Mouse (Mus musculus) MEL (cell line): ENCODE results near the gene Jmjd7. TPM values are rescaled to one million over a fixed set of nuclear protein-coding genes. Genes with fewer than 3 reads are reported as not detected.

Experiments used
- DNase-seq: peaks from one replicate; pipeline ENCODE4 v3.0.0; 2011; ENCODE audit warnings: low read depth, low spot score
- H3K27ac ChIP-seq: 2 replicates; pipeline ENCODE4 v1.5.1; 2012; ENCODE audit warnings: low read depth, mild to moderate bottlenecking, control low read depth, low read length, moderate library complexity; ENCODE audit not compliant: control insufficient read depth
- H3K27me3 ChIP-seq, 2 experiments: fragments of 150-350 bp in 1 of 2; sonication (generic) in 1 of 2; 2 replicates each; pipeline ENCODE4 v1.6.1; 2012; ENCODE audit warnings: low read length in 2 of 2, mild to moderate bottlenecking in 2 of 2, improper control_type of control experiment in 1 of 2, moderate library complexity in 1 of 2; ENCODE audit not compliant: insufficient read depth in 2 of 2, control insufficient read depth in 1 of 2
- H3K36me3 ChIP-seq, 2 experiments: 2 replicates each; pipeline ENCODE4 v1.6.1; 2012 to 2014; ENCODE audit warnings: low read length in 2 of 2, improper control_type of control experiment in 1 of 2, inconsistent platforms in 1 of 2, mild to moderate bottlenecking in 1 of 2; ENCODE audit not compliant: insufficient read depth in 2 of 2, control insufficient read depth in 1 of 2
- H3K4me1 ChIP-seq, 2 experiments: fragments of 150-350 bp in 1 of 2; sonication (generic) in 1 of 2; 2 replicates each; pipeline ENCODE4 v1.6.1; 2012; ENCODE audit warnings: low read length in 2 of 2, improper control_type of control experiment in 1 of 2, mild to moderate bottlenecking in 1 of 2; ENCODE audit not compliant: insufficient read depth in 2 of 2, control insufficient read depth in 1 of 2
- H3K4me3 ChIP-seq, 2 experiments: fragments of 150-350 bp in 1 of 2; sonication (generic) in 1 of 2; 2 replicates each; pipeline ENCODE4 v1.5.1; 2012; ENCODE audit warnings: low read depth in 2 of 2, low read length in 2 of 2, mild to moderate bottlenecking in 2 of 2, moderate library complexity in 2 of 2, control low read depth in 1 of 2, improper control_type of control experiment in 1 of 2; ENCODE audit not compliant: control insufficient read depth in 1 of 2, insufficient read depth in 1 of 2
- H3K79me2 ChIP-seq: 2 replicates; pipeline ENCODE4 v1.6.1; 2012; ENCODE audit warnings: mild to moderate bottlenecking, low read length, moderate library complexity; ENCODE audit not compliant: control insufficient read depth, poor library complexity, insufficient read depth
- H3K9ac ChIP-seq: 2 replicates; pipeline ENCODE4 v1.6.1; 2012; ENCODE audit warnings: low read depth, mild to moderate bottlenecking, control low read depth, low read length, moderate library complexity; ENCODE audit not compliant: control insufficient read depth, poor library complexity, severe bottlenecking
- H3K9me3 ChIP-seq: fragments of 150-350 bp; sonication (generic); replicated peaks from 2 replicates; pipeline ENCODE4 v1.6.1; 2012; ENCODE audit warnings: mild to moderate bottlenecking, low read length, improper control_type of control experiment, moderate library complexity; ENCODE audit not compliant: insufficient read depth
- BHLHE40 ChIP-seq: IDR thresholded peaks from 2 replicates; pipeline ENCODE4 v1.6.1; 2012; ENCODE audit warnings: low read depth, mild to moderate bottlenecking, inconsistent platforms, low read length, improper control_type of control experiment, borderline replicate concordance
- E2F4 ChIP-seq: IDR thresholded peaks from 2 replicates; pipeline ENCODE4 v1.6.1; 2011; ENCODE audit warnings: low read depth, low read length, improper control_type of control experiment, borderline replicate concordance
- ELF1 ChIP-seq: IDR thresholded peaks from 2 replicates; pipeline ENCODE4 v1.6.1; 2014; ENCODE audit warnings: low read depth, mild to moderate bottlenecking, inconsistent platforms, low read length, improper control_type of control experiment, moderate library complexity
- EP300 ChIP-seq, 2 experiments: IDR thresholded peaks; 2 replicates each; pipeline ENCODE4 v1.6.1; 2011; ENCODE audit warnings: improper control_type of control experiment in 2 of 2, low read length in 2 of 2, low read depth in 1 of 2, mild to moderate bottlenecking in 1 of 2
- GABPA ChIP-seq: IDR thresholded peaks from 2 replicates; pipeline ENCODE4 v1.6.1; 2012; ENCODE audit warnings: low read depth, mild to moderate bottlenecking, inconsistent platforms, low read length, improper control_type of control experiment, moderate library complexity
- GATA1 ChIP-seq: IDR thresholded peaks from 2 replicates; pipeline ENCODE4 v1.6.1; 2011; ENCODE audit warnings: low read depth, low read length, improper control_type of control experiment
- HCFC1 ChIP-seq: IDR thresholded peaks from 2 replicates; pipeline ENCODE4 v1.6.1; 2012; ENCODE audit warnings: low read depth, mild to moderate bottlenecking, inconsistent platforms, low read length, improper control_type of control experiment, moderate library complexity
- JUND ChIP-seq: IDR thresholded peaks from 2 replicates; pipeline ENCODE4 v1.6.1; 2011; ENCODE audit warnings: low read depth, mild to moderate bottlenecking, improper control_type of control experiment, low read length
- MAZ ChIP-seq: IDR thresholded peaks from 2 replicates; pipeline ENCODE4 v1.6.1; 2012; ENCODE audit warnings: low read depth, mild to moderate bottlenecking, inconsistent platforms, low read length, improper control_type of control experiment
- MXI1 ChIP-seq: IDR thresholded peaks from 2 replicates; pipeline ENCODE4 v1.6.1; 2011; ENCODE audit warnings: mild to moderate bottlenecking, low read depth, low read length, improper control_type of control experiment
- MYB ChIP-seq: IDR thresholded peaks from 2 replicates; pipeline ENCODE4 v1.6.1; 2011; ENCODE audit warnings: mild to moderate bottlenecking, low read depth, low read length, improper control_type of control experiment
- NELFE ChIP-seq: IDR thresholded peaks from 2 replicates; pipeline ENCODE4 v1.6.1; 2011; ENCODE audit warnings: low read depth, low read length, improper control_type of control experiment
- NRF1 ChIP-seq: IDR thresholded peaks from 2 replicates; pipeline ENCODE4 v1.6.1; 2014; ENCODE audit warnings: low read depth, mild to moderate bottlenecking, inconsistent platforms, low read length, improper control_type of control experiment, moderate library complexity; ENCODE audit not compliant: poor library complexity, insufficient read depth, severe bottlenecking
- SIN3A ChIP-seq: IDR thresholded peaks from 2 replicates; pipeline ENCODE4 v1.6.1; 2012; ENCODE audit warnings: low read length, improper control_type of control experiment, inconsistent platforms
- UBTF ChIP-seq: IDR thresholded peaks from 2 replicates; pipeline ENCODE4 v1.6.1; 2012; ENCODE audit warnings: low read depth, mild to moderate bottlenecking, inconsistent platforms, low read length, improper control_type of control experiment, moderate library complexity, borderline replicate concordance; ENCODE audit not compliant: insufficient read depth
- USF1 ChIP-seq: IDR thresholded peaks from 2 replicates; pipeline ENCODE4 v1.6.1; 2014; ENCODE audit warnings: low read depth, mild to moderate bottlenecking, inconsistent platforms, low read length, improper control_type of control experiment, moderate library complexity
- ZC3H11A ChIP-seq: IDR thresholded peaks from 2 replicates; pipeline ENCODE4 v1.6.1; 2012; ENCODE audit warnings: low read depth, mild to moderate bottlenecking, inconsistent platforms, low read length, improper control_type of control experiment
- polyA plus RNA-seq, 2 experiments: library from polyadenylated mRNA; stranded (reverse) in 1 of 2; unstranded in 1 of 2; fragments of >175 nt in 1 of 2; fragments of >200 nt in 1 of 2; gene quantifications; 2 replicates each; pipeline versions ENCODE4 v1.2.1 to v1.2.4; 2012; ENCODE audit warnings: low replicate concordance in 2 of 2, low read depth in 1 of 2; ENCODE audit not compliant: insufficient read length in 2 of 2, insufficient read depth in 1 of 2, missing spikeins in 1 of 2
- total RNA-seq: library from RNA; depleted of rRNA; stranded (reverse); fragments of 300-350 nt; gene quantifications from 2 replicates; pipeline ENCODE4 v1.2.3, GENCODE M21; 2012; rRNA removed

The Jmjd7 gene
- total and polyA plus RNA-seq, 3 experiments: 4.2 to 12.0 TPM; not detected in 1

DNA sequence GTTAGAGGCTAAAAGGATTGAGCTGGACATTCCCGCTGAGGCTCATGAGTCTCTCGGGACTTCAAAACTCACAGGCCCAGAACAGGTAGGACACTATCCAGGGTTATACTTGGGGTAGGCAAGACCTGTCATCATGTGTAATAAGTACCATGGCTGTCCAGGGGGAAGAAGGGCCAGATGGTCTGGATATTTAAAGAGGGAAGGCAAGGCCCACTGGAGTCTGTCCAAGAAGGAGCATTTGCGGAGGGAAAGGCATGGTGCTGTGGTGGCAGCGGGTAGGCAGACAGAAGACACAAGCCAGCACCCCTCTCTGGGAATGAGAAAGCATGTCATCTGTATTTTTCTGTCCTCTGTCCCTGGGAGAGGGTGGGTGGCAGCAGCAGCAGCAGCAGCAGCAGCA, 46.8 kb downstream of the Jmjd7 start:
- no peaks in the 10 kb centered on the region for H3K9me3 ChIP-seq
- H3K27me3 ChIP-seq: peaks cover 3 to 6% of the 10 kb centered on the region in 2 experiments; a peak in 2 of 4 replicates
- TF ChIP-seq GATA1: no peak
- H3K36me3 ChIP-seq: no peaks in the 10 kb centered on the region
- no peak overlapping the region for H3K4me3 ChIP-seq
- no peak for DNase-seq
- no peaks in the 10 kb centered on the region for H3K79me2 ChIP-seq
- H3K4me1 ChIP-seq: no peaks in the 10 kb centered on the region
- H3K9ac ChIP-seq: no peak overlapping the region
- no peak overlapping the region for H3K27ac ChIP-seq

DNA sequence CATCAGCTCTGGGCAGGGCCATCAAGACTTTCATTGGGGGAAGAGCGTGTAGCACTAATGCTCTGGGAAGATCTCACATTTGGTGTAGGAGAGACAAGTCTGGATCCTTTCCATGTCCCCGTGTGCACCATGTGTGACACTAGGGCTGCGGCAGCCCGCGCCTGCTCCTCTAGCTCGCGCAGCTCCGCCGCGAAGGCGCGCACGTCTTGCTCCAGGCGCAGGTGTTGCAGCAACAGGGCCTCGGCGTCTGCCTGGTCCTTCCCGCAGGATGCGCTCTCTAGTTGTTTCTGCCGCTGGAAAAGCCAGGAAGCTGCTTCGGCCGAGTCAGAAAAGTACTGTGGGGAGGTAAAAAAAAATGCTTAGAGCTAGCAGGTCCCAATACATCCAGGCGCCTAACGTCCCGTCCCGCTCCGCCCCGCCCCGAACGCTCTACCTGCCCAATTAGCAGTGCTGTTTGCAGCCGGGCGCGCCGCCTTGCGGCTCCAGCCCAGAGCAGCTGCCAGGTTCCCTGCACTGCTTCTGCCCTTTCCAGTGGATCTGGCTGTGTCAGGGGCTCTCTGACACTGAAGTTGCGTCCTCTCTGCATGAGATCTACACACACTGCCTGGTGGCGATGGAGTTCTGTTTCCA, 48.9 kb downstream of the Jmjd7 start:
- DNase-seq: no peak
- H3K27me3 ChIP-seq: peaks cover 3 to 6% of the 10 kb centered on the region in 2 experiments; a peak in 2 of 4 replicates
- H3K27ac ChIP-seq: no peak overlapping the region
- H3K4me1 ChIP-seq: no peaks in the 10 kb centered on the region
- H3K36me3 ChIP-seq: no peaks in the 10 kb centered on the region
- H3K9ac ChIP-seq: no peak overlapping the region
- H3K79me2 ChIP-seq: no peaks in the 10 kb centered on the region
- H3K9me3 ChIP-seq: no peaks in the 10 kb centered on the region
- TF ChIP-seq MAZ (no peak), NRF1 (no peak), USF1 (no peak), BHLHE40 (no peak), GABPA (no peak), JUND (no peak), SIN3A (no peak), HCFC1 (no peak), NELFE (no peak), E2F4 (no peak), ELF1 (no peak), MXI1 (no peak), ZC3H11A (no peak), UBTF (no peak), MYB (no peak), EP300 (IDR thresholded peaks at IDR 0.05; ENCODE audit: low read depth in 1 of 2, low read length in 2 of 2) (no peak)
- no peak overlapping the region for H3K4me3 ChIP-seq

Other genes with a start within 250 kb of the Jmjd7 start
- gene Rpap1, start 239.9 kb upstream of the Jmjd7 start, total RNA-seq: 12.9 and 13.6 TPM in 2 replicates
- gene Rpap1, start 239.9 kb upstream of the Jmjd7 start, polyA plus RNA-seq: 10 to 100 TPM in 1 of 2 experiments, not detected in 1; 26.8 TPM
- 11.0 and 11.2 TPM in 2 replicates for gene Tyro3, start 229.8 kb upstream of the Jmjd7 start, total RNA-seq
- gene Tyro3, start 229.8 kb upstream of the Jmjd7 start, polyA plus RNA-seq: 10 to 100 TPM in 1 of 2 experiments, not detected in 1; 15.2 TPM
- 45.4 and 45.7 TPM in 2 replicates for gene Mga, start 130.3 kb upstream of the Jmjd7 start, total RNA-seq
- 100 to 1,000 TPM in 1 of 2 experiments, 10 to 100 TPM in 1; 60.9 to 224 TPM for gene Mga, start 130.3 kb upstream of the Jmjd7 start, polyA plus RNA-seq
- gene Mapkbp1, start 54.8 kb upstream of the Jmjd7 start, total RNA-seq: 2.5 and 3.8 TPM in 2 replicates
- gene Mapkbp1, start 54.8 kb upstream of the Jmjd7 start, polyA plus RNA-seq: 1 to 10 TPM in 1 of 2 experiments, not detected in 1; 4.9 TPM
- 0.46 and 0.96 TPM in 2 replicates for gene Gm28042, start within 50 bp of the Jmjd7 start, total RNA-seq
- 1 to 10 TPM in 1 of 2 experiments, not detected in 1; 1.7 TPM for gene Gm28042, start within 50 bp of the Jmjd7 start, polyA plus RNA-seq
- 0.54 and 0.59 TPM in 2 replicates for gene Pla2g4b, start 5.9 kb downstream of the Jmjd7 start, total RNA-seq
- under 1 TPM in 1 of 2 experiments, not detected in 1; 0.32 TPM for gene Pla2g4b, start 5.9 kb downstream of the Jmjd7 start, polyA plus RNA-seq
- 14.1 and 15.8 TPM in 2 replicates for gene Ehd4, start 127.1 kb downstream of the Jmjd7 start, total RNA-seq
- 10 to 100 TPM in 1 of 2 experiments, not detected in 1; 35.5 TPM for gene Ehd4, start 127.1 kb downstream of the Jmjd7 start, polyA plus RNA-seq
- not detected in 2 replicates for gene Pla2g4e, start 217.9 kb downstream of the Jmjd7 start, total RNA-seq
- not detected for gene Pla2g4e, start 217.9 kb downstream of the Jmjd7 start, polyA plus RNA-seq